Mouse (Mus musculus) urinary bladder, postnatal 36 days (tissue): Measurements from ENCODE around the gene Ppp1r16b.

Experiments used
- DNase-seq, 2 experiments: peaks; one replicate each; pipeline ENCODE4 v3.0.0; 2022; ENCODE audit warnings: low spot score in 2 of 2, mixed read lengths in 1 of 2

The Ppp1r16b gene

DNA sequence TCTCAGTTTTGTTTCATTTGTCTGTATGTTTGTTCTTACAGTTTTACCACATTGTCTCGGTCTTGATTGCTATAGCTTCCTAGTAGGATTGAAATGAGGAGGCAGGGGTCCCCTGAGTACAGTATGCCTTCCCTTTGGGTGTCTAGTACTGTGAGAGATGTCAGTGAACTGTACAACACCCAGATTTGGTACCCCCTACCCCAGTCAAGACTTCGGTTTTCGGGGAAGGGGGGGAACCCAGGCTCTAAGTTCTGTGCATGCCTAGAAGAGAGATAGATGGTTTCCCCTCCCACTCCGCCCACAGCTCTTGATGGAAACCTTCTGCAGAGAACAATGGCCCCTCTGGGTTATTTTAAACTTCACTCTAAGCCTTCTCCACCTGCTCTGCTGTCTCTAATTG is at the start of gene Ppp1r16b:
Gene Ppp1r16b, plus strand, starts transcription at position 301 of the 400 bp plus-strand sequence.
- DNase-seq, result no peak

DNA sequence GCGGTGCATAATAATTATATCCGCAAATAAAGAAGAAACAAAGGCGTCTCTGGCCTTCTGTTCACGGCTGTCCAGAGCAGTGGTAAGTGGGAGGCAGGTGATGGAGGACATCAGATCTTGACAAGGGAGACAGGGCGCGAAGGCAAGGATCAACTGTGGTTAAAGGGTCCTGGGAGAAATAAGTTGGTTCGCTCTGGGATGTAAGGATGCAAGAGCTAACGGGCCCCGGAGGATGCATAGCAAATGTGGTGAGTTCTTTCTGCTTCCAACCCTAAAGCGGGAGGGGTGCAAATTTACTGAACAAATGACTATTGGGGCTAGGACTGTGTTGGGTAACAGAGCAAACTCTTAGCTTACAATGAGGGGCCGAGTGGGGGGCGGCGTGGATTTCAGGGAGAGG is 49.5 kb upstream of the Ppp1r16b start:
- no peak for DNase-seq

DNA sequence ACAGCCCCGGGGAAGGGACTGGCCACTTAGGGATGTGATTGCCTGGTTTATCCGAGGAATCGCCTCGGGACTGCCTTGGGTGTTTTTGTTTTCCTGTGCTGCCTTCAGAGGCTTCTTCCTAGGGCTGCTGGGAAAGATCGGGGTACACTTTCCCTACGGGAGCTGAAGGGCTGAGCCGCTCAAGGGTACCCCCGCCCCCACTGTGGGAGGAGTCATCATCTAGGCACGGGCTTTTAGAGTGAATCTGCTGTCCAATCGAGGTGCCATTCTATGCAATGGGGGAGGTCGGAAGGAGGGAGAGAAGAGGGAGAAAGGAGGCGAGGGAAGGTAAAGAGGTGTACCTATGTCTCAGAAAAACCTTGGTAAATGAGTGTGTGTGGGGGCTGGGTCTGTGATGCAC is 48.9 kb upstream of the Ppp1r16b start:
- DNase-seq, result no peak

DNA sequence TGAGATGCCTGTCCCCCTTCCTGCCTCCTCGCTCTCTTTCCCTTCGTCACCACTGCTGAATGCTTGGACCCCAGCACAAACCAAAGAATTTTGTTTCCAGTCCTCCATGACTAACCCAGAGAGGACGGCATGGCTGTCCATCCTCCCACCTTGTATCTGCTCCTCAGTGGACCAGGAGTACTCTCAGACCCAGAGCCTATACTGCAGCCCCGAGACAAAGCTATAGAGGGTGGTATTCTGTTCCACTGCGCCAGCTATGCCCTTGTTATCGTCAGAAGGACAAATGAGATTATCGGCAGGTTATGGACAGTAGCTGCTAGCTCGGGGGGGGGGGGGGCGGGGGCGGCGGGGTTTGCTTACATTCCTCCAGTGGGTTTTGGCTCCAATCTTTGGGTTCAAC is 48.4 kb upstream of the Ppp1r16b start:
- DNase-seq, result no peak

DNA sequence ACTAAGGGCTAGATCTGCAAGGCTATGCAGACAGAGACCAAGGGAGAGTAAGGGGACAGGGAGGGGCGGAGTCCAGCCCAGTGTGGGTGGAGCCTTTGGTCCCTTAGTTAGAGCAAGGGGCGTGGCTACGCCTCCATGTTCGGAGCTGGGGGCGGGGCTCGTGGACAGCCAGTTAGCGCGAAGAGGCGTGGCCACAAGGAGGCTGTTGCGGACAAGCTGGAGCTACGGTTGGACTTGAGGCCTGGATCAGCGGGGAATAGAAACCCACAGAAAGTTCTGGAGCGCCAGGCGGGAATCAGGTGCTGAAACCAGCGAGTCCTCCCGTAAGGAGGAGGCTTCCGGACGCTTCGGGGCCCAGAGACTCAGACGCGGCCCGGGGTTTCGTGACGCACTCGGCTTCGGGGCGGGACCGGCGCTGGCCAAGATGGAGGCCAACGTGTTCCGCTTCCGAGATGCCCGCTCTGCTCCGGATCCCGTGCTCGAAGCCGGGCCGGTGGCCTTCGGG is 40.4 kb upstream of the Ppp1r16b start, which contains the start of gene Actr5:
Gene Actr5, plus strand, starts transcription at position 171 of the 505 bp plus-strand sequence.
- DNase-seq, result peak; percentile 88 to 91

DNA sequence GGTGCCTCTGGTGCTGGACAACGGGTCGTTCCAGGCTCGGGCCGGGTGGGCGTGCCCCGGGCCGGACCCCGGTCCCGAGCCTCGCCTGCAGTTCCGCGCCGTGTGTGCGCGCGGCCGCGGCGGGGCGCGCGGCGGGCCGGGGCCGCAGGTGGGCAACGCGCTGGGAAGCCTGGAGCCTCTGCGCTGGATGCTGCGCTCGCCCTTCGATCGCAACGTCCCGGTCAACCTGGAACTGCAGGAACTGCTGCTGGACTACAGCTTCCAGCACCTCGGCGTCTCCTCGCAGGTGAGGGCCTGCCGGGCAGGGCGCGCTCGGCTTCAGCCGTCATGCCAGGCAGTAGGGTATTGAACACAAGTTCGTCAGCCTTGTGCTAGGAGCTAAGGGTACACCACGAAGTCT is 40.0 kb upstream of the Ppp1r16b start:
- peak; percentile 18 to 21 for DNase-seq

DNA sequence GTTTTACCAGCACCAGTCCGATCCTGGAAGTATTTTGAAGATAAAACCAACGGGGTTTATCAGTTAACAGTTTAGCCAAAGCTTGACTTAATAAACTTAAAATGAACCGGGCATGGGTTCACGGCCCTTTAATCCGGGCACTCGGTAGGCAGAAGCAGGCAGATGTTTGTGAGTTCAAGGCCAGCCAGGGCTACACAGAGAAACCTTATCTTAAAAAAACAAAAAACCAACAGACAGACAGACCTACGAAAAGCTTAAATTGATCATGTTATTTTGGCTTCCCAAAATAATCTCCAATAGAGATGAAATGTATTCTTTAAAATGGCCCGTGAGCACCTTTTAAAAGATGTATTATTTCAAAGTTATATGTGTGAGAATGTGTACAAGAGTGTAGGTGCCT is 39.5 kb upstream of the Ppp1r16b start:
- DNase-seq, result no peak

DNA sequence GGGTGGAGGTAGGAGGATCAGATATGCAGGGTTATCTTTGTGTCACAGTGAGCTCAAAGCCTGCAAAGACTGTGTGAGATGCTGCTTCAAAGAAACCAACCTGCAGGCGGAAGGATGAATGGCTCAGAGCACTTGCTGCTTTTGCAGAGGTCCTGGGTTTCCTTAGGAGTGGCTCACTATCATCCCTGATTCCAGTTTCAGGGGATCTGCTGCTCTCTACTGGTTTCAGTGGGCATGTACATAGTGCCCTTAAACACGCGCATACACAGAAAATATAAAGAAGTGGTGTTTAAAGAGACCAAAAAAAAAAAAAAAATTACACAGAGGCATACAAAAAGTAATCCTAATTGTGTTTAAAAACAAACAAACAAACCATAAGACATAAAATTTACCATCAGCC is 36.3 kb upstream of the Ppp1r16b start:
- DNase-seq, result no peak

DNA sequence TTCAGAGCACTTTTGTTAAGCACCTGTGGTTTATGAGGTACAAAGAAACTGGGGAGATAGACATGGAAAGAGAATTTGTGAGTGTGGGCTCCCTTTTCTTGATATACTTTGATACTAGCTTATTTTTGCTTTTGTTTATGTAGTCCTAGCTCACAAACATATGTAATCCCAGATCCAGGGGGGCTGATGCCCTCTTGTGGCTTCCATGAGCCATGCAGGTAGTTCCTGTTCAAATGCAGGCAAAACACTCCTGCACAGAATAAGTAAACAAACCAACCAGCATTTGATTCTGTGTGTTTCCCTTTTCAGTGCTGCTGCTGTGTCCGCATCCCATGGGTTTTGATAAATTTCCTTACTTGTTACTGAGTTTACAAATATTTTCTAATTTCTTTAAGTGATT is 35.8 kb upstream of the Ppp1r16b start:
- DNase-seq, result no peak

DNA sequence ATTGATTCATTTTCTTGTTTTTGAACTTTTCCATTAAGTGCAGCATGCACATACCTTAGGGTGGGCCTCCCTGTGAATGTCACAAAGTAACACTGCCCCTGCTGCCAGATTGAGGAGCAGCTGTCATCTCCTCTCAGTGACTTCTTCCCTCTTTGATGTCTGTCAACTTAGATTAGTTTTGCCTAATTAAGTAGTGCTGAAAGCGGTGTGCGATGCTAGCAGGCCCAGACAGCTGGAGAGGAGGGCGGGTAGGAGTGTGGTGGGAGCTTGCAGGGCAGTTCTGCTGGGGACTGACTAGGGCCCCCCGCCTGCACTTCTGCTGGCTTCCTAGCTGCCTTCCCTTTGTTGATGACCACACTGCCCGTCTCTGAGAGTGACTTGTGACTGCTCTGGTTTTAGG is 33.3 kb upstream of the Ppp1r16b start:
- DNase-seq, result no peak

DNA sequence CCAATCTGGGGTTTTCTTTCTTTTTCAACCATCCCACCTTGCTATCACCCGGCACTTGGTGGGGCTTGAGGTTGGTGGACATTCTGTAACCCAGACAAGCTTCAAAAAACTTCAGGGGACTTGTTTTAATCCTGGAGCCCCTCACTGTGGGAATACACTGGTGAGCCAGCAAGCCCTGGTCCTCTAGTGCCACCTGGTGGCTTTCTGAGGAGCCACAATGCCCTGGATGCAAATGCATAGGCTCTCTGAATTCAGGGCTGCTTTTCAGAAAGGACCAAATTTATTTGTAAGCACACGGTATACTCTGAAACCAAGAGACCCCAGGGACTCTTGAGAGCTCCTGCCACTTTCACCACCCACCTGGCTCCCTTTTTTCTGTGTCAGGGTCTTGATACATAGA is 23.3 kb upstream of the Ppp1r16b start:
- peak; percentile 30 to 38 for DNase-seq

DNA sequence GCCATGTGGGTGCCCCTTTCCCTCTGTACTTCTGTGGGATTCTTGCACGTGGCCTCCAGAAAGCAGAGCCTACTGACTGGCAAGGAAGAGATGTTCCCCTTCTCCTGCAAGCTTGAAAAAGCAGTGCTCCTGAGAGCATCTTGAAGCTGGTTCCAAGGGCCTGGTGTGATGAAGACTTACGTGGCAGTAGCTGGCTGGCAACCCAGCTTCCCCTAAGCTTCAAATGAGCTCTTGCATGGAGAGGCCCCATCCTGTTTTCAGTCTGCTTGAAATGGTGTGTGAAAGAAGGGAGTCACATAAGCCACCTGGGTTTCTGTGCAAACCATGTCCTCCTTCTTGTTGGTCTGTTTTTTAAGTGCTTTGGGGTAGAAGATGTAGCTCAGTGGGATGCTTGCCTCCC is 22.6 kb upstream of the Ppp1r16b start:
- DNase-seq, result no peak

DNA sequence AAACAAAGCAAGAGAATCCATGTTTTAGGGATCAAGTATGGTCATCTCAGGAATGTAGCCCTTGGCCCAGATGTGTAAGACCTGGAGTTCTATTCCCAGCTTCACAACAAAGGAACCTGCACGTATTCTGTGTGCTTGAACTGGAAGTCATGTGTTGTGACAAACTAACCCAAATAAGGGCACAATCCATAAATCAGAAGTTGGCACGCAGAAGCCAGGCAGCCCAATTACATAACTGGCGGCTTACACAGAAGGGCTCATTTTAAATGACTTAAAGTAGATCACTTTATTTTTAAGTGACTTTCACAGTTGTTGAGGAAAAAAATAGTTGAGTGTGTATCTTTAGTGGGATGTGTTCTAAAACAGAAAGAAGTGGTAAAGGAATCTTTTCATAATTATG is 21.4 kb upstream of the Ppp1r16b start:
- DNase-seq, result no peak

DNA sequence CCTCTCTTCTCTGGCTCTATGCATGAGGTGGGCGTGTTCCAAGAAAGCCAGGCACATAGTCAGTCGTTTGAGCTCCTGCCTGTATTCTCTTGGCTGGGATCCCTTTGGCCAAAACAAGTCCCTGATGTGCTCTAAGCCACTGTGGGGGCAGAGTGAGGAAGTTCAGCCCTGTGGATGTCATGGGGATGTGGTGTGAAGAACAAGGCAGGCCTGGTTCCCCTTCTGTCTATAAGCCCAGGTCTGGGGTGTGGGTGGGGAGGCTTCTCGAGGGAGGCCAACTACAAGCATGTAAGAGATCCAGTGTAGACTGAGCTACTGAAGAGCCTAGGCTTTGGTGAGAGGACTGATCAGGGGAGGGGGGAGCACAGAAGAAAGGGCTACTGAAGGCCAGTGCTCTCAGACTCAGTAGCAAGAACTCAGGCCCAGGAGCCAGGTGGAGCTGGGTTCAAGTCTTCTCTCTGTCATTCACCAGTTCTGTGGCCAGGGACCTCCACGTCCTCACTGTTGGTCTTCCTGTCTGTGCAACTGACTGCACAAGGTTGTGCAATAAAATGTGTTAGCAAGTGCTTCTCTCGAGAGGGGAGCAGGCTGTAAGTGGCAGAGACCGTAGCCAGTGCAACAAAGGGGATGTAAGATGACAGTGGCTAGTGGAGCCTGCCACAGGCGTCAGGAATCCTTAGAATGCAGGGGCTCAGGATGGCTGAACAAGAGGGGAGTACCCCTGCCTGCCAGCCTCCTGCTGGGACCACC is 13.9 kb upstream of the Ppp1r16b start:
- DNase-seq, result no peak

DNA sequence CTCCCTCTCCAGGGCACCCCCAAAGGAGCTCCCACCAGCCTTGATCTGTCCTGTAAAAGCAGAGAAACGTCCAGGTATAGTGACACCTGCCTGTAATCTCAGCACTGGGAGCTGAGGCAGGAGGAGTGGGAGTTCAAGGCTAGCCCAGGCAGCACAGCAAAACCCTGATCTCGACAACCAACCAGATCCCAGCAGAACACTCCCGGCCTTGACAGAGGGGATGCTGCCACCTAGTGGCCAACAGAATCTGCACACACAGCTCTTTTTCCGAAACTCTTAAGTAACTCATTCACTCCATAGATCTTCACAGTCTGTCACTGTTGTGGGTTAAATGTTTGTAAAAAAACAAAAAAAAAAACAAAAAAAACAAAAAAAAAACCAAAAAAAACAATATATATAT is 12.2 kb upstream of the Ppp1r16b start:
- DNase-seq, result peak; percentile 44 to 53

DNA sequence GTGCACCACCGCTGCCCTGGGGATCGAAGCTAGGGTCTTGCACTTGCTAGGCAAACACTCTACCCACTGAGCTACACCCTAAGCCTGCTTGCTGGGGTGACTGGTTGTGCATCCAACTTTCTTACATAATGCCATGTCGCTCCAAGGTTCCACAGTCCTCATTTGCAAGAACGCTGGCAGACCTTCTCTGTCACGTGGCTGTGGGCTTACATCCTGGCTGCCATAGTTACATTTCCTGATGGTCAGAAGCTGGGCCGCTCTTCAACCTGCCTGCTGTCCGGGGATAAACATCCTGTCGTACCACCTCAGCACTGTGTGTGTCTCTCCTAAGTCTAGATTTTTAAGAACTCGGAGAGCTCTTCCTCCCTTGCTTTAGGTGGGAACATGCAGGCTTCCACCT is 10.5 kb upstream of the Ppp1r16b start:
- peak in 1 of 2 experiments; percentile 4 for DNase-seq

DNA sequence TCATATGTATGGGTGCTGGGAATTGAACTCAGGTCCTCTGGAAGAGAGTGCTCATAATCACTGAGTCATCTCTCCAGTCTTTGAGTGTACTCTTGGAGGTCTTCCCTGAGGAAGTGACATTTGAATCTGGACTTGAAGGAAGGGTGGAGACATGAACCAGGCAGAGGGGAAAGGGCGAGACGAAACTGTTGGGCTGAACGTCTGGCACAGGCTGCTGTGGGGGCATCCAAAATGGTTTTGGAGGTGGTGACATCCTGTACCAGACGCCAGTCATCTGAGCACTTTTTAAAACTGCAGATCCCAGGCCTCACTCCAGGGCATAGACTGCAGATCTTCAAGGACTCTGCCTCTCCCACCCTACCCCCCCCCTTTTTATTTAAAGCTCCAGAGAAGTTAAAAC is 9.4 kb upstream of the Ppp1r16b start:
- no peak for DNase-seq

DNA sequence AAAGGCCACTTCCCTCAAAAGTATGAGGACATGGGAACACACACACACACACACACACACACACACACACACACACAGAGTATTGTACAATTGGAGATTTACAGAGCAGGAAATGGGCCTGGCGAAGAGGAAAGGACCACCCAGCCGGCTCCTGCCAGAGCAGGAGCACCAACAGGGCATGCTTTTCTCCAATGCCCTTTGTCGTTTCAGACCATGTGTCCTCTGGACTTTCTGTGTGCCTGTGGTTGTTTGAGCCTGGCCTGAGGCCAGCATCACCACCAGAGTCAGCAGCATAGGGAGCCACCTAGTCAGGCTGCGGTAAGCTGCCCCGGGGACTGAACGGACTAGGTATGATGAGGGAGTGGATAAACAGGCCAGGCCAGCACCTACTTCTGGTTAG is 6.4 kb upstream of the Ppp1r16b start:
- DNase-seq, result peak in 1 of 2 experiments; percentile 7

DNA sequence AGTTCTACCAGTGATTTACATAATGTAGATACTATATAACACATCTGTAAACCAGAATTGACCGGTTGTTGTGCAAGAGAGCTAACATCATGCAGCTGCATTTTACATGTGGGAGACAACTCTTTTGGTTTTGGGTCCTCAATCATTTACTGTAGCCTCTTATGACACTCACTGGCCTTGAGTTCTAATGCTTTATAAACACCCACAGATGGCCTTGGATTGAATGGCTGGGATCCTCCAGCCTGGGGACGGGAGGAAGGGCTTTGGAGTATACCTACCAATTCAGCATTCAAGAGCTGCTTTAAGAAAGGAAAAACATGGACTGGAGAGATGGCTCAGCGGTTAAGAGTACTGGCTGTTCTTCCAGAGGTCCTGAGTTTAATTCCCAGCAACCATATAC is 5.9 kb upstream of the Ppp1r16b start:
- DNase-seq, result no peak

DNA sequence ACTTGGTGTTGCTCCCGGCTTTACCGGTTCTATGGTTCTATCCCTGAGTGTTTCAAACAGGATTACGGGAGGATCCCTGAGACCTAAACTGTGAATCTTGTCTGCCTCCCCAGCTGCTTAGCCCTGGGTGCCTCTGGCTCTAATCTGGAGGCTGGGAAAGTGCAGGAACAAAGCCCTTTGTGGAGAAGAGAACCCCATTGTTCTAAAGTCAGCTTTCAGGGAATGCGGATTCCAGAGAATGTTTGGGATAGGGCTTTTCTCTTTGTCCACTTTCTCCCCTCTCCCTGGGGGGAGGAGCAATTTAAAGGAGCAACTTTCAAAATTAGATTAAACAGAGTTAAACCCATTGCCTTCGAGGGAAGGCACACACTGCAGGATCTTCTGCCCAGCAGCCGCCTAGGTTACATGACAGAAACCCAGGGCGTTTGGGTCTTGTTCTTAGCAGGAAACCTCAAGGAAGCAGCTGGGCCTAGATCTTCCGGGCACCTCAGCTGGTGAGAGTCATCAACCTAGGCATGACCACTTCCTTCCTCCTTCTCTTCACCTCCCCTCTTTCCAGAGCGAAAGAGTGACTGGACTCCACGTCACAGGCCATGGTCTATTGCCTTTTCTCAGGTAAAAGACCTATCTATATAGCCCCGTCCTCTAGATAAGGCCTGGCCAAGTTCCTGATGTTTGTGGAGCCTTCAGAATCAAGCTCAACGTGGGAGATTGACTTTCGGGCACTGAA is 1.0 kb downstream of the Ppp1r16b start:
- no peak for DNase-seq

DNA sequence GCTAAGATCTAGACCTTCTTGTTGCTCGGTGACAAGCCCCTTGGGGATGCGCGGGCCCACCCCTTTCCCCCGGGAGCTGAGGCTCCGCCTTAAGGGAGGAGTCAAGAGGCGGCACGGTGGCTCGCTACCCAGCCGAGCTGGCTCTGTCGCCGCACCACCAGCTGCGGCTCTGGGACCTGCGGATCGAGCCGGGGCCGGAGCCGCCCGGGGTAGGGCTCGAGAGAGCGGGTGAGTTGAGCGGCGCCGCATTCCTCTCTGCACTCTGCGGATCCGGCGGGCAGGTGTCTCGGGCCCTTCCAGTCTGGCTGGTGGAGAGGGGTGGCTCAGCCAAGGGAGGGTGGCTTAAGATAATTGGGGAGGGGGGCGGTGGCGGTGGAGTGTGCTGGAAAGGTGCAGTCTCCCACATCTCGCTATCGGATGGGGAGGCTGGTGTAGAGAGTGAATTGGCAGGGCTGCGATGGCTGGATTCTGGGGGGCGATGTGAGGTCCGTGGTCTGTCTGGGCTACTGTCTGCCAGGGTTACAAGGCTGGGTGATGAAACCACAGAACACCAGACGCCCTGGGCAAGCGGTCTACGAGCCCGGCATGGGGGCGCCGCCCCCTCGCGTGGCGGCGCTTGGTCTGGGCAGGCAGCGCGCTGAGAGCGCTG is 1.9 kb downstream of the Ppp1r16b start:
- DNase-seq, result peak in 1 of 2 experiments; percentile 13

DNA sequence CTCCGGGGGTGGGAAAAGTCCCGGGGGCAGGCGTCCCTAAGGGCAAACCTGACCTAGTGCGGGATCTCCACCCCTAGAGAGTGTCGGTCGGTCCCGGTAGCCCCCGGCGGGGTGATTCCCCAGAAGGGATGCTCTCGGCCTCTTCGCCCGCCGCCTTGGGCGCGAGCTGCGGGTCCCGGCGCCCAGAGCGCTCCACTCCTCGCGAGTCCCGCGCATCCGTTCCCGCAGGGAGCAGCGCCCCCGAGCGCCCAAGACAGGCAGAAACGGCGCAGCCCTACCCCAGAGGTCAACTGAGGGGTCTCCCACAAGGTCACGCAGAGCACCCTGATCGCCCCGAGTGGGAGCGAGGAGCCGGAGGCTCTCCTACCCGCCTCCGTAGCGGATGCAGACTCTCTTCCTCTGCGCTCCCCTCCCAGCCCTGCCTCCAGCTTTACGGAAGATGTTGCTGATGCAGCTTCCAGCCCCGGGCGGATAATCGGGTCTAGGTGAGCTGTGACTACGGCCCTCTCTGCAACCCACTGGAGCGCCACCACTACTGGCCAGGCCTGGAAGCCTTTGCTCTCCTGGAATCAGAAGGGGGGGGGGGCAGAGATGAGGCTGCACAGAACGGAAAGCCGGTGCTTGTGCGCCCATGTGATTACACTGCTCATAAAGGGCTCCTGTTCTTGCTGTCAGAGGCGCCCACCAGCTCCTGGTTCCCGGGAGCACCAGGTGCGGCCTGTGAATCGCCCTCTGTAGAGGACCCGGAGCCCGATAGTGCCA is 2.7 kb downstream of the Ppp1r16b start:
- no peak for DNase-seq
